23 mouse cellular contexts compared by ENCODE assay signal in the genomic region with DNA sequence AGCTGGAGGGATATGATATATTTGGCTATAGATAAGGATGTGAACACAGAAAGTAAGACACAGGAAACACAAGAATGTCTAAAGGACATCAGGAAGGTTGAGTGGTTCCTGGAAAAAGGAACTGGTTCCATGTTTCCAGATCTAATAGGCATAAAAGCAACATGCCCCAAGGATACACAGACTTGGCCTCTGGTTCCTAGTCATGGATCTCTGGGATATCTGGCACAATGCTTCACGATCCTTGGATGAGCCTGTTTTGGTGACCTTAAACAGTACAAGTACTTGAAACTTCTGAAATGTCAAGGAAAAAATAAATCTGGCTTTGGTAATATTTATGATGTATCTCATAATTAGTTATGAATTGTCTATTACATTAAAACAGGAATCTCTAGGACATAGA. TPM values are rescaled to one million over a fixed set of nuclear protein-coding genes. Genes with fewer than 3 reads are reported as not detected.
"Had no signal": no experiment of that assay in that cellular context is flagged by ENCODE, and none has a peak within 500 bp of the region (broad histone marks: within the 10 kb centered on the region; RNA-seq: fewer than 3 reads in every experiment).

No protein-coding gene starts in this region.

- DNase-seq: gastrocnemius, adult 2 months; gastrocnemius, postnatal 10 days; gastrocnemius, postnatal 25 days; heart, adult 18-20 months; heart, postnatal 10 days; heart, postnatal 4 days; kidney, adult 18-20 months; kidney, adult 8-10 months; kidney, postnatal 10 days; kidney, postnatal 25 days; kidney, postnatal 4 days; liver; liver, embryonic 13.5 days had no signal

RNA-seq across cellular contexts. Expression of a gene that starts 0.6 kb away (rescaled TPM):
- total RNA-seq: gastrocnemius, adult 2 months; gastrocnemius, postnatal 10 days; gastrocnemius, postnatal 25 days; granulocyte monocyte progenitor cell, adult 5-6 weeks; heart, adult 18-20 months; heart, adult 8-10 months; heart, postnatal 10 days; heart, postnatal 25 days; heart, postnatal 4 days; layer of hippocampus, adult 2 months; layer of hippocampus, postnatal 10 days; layer of hippocampus, postnatal 25 days; left cerebral cortex, adult 2 months; left cerebral cortex, postnatal 14 days; left cerebral cortex, postnatal 36 days had no signal

RNA-seq across cellular contexts. Expression of a gene that starts 16.6 kb away (rescaled TPM):
- total RNA-seq: gastrocnemius, adult 2 months; gastrocnemius, postnatal 10 days; gastrocnemius, postnatal 25 days; gastrocnemius, postnatal 4 days; granulocyte monocyte progenitor cell, adult 5-6 weeks; heart, adult 18-20 months; heart, adult 8-10 months; heart, postnatal 10 days; heart, postnatal 25 days; heart, postnatal 4 days; layer of hippocampus, adult 2 months; layer of hippocampus, postnatal 25 days; left cerebral cortex, adult 2 months; left cerebral cortex, postnatal 36 days had no signal

RNA-seq across cellular contexts. Expression of a gene that starts 17.4 kb away (rescaled TPM):
- total RNA-seq: gastrocnemius, adult 2 months; gastrocnemius, postnatal 10 days; gastrocnemius, postnatal 25 days; gastrocnemius, postnatal 4 days; granulocyte monocyte progenitor cell, adult 5-6 weeks; heart, adult 18-20 months; heart, adult 8-10 months; heart, postnatal 10 days; heart, postnatal 25 days; heart, postnatal 4 days; layer of hippocampus, adult 2 months; layer of hippocampus, postnatal 10 days; layer of hippocampus, postnatal 25 days; left cerebral cortex, adult 2 months; left cerebral cortex, postnatal 14 days; left cerebral cortex, postnatal 36 days had no signal

RNA-seq across cellular contexts. Expression of a gene that starts 37.2 kb away (rescaled TPM):
- total RNA-seq: gastrocnemius, adult 2 months; gastrocnemius, postnatal 10 days; gastrocnemius, postnatal 25 days; gastrocnemius, postnatal 4 days; granulocyte monocyte progenitor cell, adult 5-6 weeks; heart, adult 18-20 months; heart, adult 8-10 months; heart, postnatal 10 days; heart, postnatal 25 days; heart, postnatal 4 days; layer of hippocampus, adult 2 months; layer of hippocampus, postnatal 10 days; layer of hippocampus, postnatal 25 days; left cerebral cortex, adult 2 months; left cerebral cortex, postnatal 14 days; left cerebral cortex, postnatal 36 days had no signal

RNA-seq across cellular contexts. Expression of a gene that starts 50.2 kb away (rescaled TPM):
- total RNA-seq: gastrocnemius, adult 2 months; gastrocnemius, postnatal 10 days; gastrocnemius, postnatal 25 days; gastrocnemius, postnatal 4 days; granulocyte monocyte progenitor cell, adult 5-6 weeks; heart, adult 18-20 months; heart, adult 8-10 months; heart, postnatal 25 days; heart, postnatal 4 days; layer of hippocampus, adult 2 months; layer of hippocampus, postnatal 10 days; left cerebral cortex, postnatal 36 days had no signal
